Mouse (Mus musculus): ENCODE data around the gene Bag6. TPM values are rescaled to one million over a fixed set of nuclear protein-coding genes. Genes with fewer than 3 reads are reported as not detected.

Bag6 gene
- total and polyA plus RNA-seq, 2 experiments from 2014 or later: 37.7 to 188 TPM

- Histone ChIP-seq H3K27ac (ENCODE audit: low read depth) (peak overlapping the region; percentile 99), H3K4me1 (ENCODE audit: control insufficient read depth, insufficient read depth) (peaks cover 23% of the 10 kb centered on the region), H3K9ac (replicated peaks; ENCODE audit: low read depth, low read length) (peak overlapping the region; percentile 46; the same call in 1 of the 2 replicates), H3K4me2 (ENCODE audit: low read depth, low read length) (peak overlapping the region; percentile 56), H3K4me3 (ENCODE audit: low read depth, low read length) (peak overlapping the region; percentile 100), H3K27me3 (ENCODE audit: control insufficient read depth, insufficient read depth, low read length) (no peaks in the 10 kb centered on the region), H3K36me3 (replicated peaks; ENCODE audit: control insufficient read depth, insufficient read depth, low read length) (peaks cover 15% of the 10 kb centered on the region), H3K9me3 (replicated peaks; ENCODE audit: control insufficient read depth, low read length) (no peaks in the 10 kb centered on the region)
- TF ChIP-seq CTCF (IDR thresholded peaks at IDR 0.05; ENCODE audit: low read depth) (no peak), EP300 (IDR thresholded peaks at IDR 0.05; ENCODE audit: low read depth) (no peak; the same call in 1 of the 2 replicates)
- DNase-seq (ENCODE audit: low spot score) (no peak), ATAC-seq (ENCODE audit: insufficient read depth, low read depth) (no peak; the same call in 1 of the 2 replicates)
- WGBS: 26% methylated on average over 12 of the region's 12 CpGs
These were observed 30.6 kb downstream of the Bag6 start for GRCm38 (mm10) chr17:35165451-35166155.

- DNase-seq (ENCODE audit: low spot score): no peak
- no peak overlapping the region for H3K9ac ChIP-seq (replicated peaks; ENCODE audit: low read depth, low read length)
- H3K36me3 ChIP-seq (replicated peaks; ENCODE audit: control insufficient read depth, insufficient read depth, low read length): peaks cover 7% of the 10 kb centered on the region
- no peak for ATAC-seq (ENCODE audit: insufficient read depth, low read depth)
- peak overlapping the region; percentile 56; the same call in 1 of the 2 replicates for H3K4me2 ChIP-seq (ENCODE audit: low read depth, low read length)
- peak; percentile 50 for TF ChIP-seq CTCF (IDR thresholded peaks at IDR 0.05; ENCODE audit: low read depth)
- TF ChIP-seq EP300 (IDR thresholded peaks at IDR 0.05; ENCODE audit: low read depth): no peak
- no peaks in the 10 kb centered on the region for H3K9me3 ChIP-seq (replicated peaks; ENCODE audit: control insufficient read depth, low read length)
- 74% methylated on average over 8 of the region's 8 CpGs for WGBS
- H3K27me3 ChIP-seq (ENCODE audit: control insufficient read depth, insufficient read depth, low read length): no peaks in the 10 kb centered on the region
- peak overlapping the region; percentile 99 for H3K27ac ChIP-seq (ENCODE audit: low read depth)
- H3K4me3 ChIP-seq (ENCODE audit: low read depth, low read length): no peak overlapping the region
- peaks cover 23% of the 10 kb centered on the region for H3K4me1 ChIP-seq (ENCODE audit: control insufficient read depth, insufficient read depth)
These were observed 31.5 kb downstream of the Bag6 start for GRCm38 (mm10) chr17:35166352-35167035.

DNA sequence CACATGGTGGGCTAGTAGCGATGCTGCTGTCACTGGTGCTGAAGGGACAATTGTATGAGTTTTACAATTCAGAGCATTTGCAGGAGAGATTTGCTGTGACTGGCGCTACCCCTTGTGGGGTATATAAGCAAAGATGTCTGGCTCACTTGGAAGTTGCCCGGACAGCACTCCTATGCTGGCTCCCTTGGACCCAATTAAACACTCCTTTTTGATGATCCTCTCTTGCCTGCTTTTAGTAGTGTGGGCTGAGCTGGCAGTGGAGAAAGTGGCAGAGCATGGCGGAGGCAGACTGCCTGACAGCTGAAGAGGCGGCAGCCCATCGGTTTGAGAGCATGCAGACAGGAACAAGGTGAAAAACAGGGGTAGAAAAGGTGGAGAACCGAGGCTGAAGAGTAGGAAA is 32.8 kb downstream of the Bag6 start:
- Histone ChIP-seq H3K27me3 (ENCODE audit: control insufficient read depth, insufficient read depth, low read length) (no peaks in the 10 kb centered on the region), H3K9me3 (replicated peaks; ENCODE audit: control insufficient read depth, low read length) (no peaks in the 10 kb centered on the region), H3K4me2 (ENCODE audit: low read depth, low read length) (no peak overlapping the region), H3K4me3 (ENCODE audit: low read depth, low read length) (no peak overlapping the region), H3K4me1 (ENCODE audit: control insufficient read depth, insufficient read depth) (peaks cover 14% of the 10 kb centered on the region), H3K27ac (ENCODE audit: low read depth) (no peak overlapping the region), H3K9ac (replicated peaks; ENCODE audit: low read depth, low read length) (no peak overlapping the region), H3K36me3 (replicated peaks; ENCODE audit: control insufficient read depth, insufficient read depth, low read length) (no peaks in the 10 kb centered on the region)
- no peak for ATAC-seq (ENCODE audit: insufficient read depth, low read depth)
- WGBS: 83% methylated on average over 7 of the region's 7 CpGs
- no peak for TF ChIP-seq CTCF (IDR thresholded peaks at IDR 0.05; ENCODE audit: low read depth)
- no peak for TF ChIP-seq EP300 (IDR thresholded peaks at IDR 0.05; ENCODE audit: low read depth)
- DNase-seq (ENCODE audit: low spot score): no peak

DNA sequence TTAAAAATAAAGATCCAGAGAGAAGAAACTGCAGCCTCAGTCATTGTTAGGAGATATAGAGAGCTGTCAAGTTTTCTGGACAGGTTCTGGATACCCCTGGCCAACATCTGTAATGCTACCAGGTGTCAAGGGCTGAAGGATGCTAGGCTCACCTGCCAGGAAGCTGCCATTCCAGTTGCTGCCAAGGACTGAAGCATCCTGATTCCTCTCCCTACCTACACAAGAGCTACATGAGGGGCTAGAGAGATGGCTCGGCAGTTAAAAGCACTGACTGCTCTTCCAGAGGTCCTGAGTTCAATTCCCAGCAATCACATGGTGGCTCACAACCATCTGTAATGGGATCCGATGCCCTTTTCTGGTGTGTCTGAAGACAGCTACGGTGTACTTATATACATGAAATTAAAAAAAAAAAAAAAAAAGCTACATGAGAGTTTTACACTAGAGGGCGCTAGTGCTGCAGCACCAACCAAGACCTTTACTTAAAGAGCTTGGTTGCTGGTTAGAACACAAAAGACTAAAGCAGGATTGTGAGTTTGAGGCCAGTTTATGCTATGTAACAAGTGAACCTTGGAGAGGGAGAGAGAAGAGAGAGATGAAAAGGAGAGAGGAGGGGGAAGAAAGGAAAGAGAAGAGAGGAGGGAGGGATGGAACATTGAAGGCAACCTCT is 33.7 kb downstream of the Bag6 start:
- 13% methylated on average over 4 of the region's 4 CpGs for WGBS
- no peak overlapping the region for H3K9ac ChIP-seq (replicated peaks; ENCODE audit: low read depth, low read length)

DNA sequence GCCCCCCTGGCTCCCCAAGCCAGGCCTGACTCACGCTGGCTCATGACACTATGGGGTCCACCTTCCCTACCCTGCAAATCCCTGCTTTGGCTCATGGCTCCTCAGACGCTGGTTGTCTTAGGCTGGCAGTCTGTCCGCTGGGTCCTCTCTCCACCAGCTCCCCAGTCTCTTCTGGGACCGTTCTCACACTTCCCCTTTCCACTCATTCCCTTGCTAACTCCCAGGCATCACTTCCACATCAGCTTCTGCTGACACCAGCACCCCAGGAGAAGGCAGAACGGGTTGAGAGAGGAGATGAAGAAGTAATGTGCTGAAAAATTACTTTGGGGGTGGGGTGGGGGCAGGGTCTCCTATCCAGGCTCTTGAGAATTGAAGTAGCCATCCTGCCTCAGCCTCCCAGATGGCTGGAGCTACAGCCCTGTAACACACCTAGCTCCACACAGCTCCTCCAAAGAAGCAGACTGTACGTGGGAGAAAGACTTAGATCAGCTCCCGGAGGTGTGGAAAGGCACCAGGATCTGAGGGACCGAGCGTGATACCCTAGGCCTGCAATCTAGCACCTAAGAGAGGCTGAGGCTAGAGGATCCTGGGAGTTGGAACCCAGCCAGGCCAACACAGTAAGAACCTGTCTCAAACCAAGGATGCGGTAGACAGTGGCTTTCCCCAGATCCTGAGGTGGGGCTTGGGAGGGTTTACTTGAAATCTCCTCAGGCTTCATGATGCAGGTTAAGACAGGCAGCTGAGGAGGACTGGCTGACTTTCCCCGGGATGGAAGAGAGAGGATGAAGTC is 37.7 kb downstream of the Bag6 start:
- H3K9ac ChIP-seq (replicated peaks; ENCODE audit: low read depth, low read length): no peak overlapping the region
- no peak for DNase-seq (ENCODE audit: low spot score)

More for the DNA sequence above, 33.7 kb downstream of the Bag6 start:
- Histone ChIP-seq H3K4me2 (ENCODE audit: low read depth, low read length) (no peak overlapping the region), H3K36me3 (replicated peaks; ENCODE audit: control insufficient read depth, insufficient read depth, low read length) (no peaks in the 10 kb centered on the region), H3K4me3 (ENCODE audit: low read depth, low read length) (no peak overlapping the region), H3K9me3 (replicated peaks; ENCODE audit: control insufficient read depth, low read length) (no peaks in the 10 kb centered on the region), H3K27me3 (ENCODE audit: control insufficient read depth, insufficient read depth, low read length) (no peaks in the 10 kb centered on the region), H3K27ac (ENCODE audit: low read depth) (no peak overlapping the region), H3K4me1 (ENCODE audit: control insufficient read depth, insufficient read depth) (peaks cover 8% of the 10 kb centered on the region; the same call in 1 of the 2 replicates)
- ATAC-seq (ENCODE audit: insufficient read depth, low read depth): no peak
- peak; percentile 68 for TF ChIP-seq CTCF (IDR thresholded peaks at IDR 0.05; ENCODE audit: low read depth)
- TF ChIP-seq EP300 (IDR thresholded peaks at IDR 0.05; ENCODE audit: low read depth): no peak
- peak; percentile 45 for DNase-seq (ENCODE audit: low spot score)

More for the DNA sequence above, 37.7 kb downstream of the Bag6 start:
- TF ChIP-seq EP300 (IDR thresholded peaks at IDR 0.05; ENCODE audit: low read depth) (no peak), CTCF (IDR thresholded peaks at IDR 0.05; ENCODE audit: low read depth) (no peak)
- H3K27me3 ChIP-seq (ENCODE audit: control insufficient read depth, insufficient read depth, low read length): no peaks in the 10 kb centered on the region
- no peaks in the 10 kb centered on the region for H3K4me1 ChIP-seq (ENCODE audit: control insufficient read depth, insufficient read depth)
- H3K4me3 ChIP-seq (ENCODE audit: low read depth, low read length): no peak overlapping the region
- no peak overlapping the region for H3K4me2 ChIP-seq (ENCODE audit: low read depth, low read length)
- H3K9me3 ChIP-seq (replicated peaks; ENCODE audit: control insufficient read depth, low read length): no peaks in the 10 kb centered on the region
- ATAC-seq (ENCODE audit: insufficient read depth, low read depth): no peak
- WGBS: 41% methylated on average over 11 of the region's 11 CpGs
- H3K27ac ChIP-seq (ENCODE audit: low read depth): no peak overlapping the region
- no peaks in the 10 kb centered on the region for H3K36me3 ChIP-seq (replicated peaks; ENCODE audit: control insufficient read depth, insufficient read depth, low read length)
